ENCODE assay signal across 8 mouse cellular contexts in the genomic region with DNA sequence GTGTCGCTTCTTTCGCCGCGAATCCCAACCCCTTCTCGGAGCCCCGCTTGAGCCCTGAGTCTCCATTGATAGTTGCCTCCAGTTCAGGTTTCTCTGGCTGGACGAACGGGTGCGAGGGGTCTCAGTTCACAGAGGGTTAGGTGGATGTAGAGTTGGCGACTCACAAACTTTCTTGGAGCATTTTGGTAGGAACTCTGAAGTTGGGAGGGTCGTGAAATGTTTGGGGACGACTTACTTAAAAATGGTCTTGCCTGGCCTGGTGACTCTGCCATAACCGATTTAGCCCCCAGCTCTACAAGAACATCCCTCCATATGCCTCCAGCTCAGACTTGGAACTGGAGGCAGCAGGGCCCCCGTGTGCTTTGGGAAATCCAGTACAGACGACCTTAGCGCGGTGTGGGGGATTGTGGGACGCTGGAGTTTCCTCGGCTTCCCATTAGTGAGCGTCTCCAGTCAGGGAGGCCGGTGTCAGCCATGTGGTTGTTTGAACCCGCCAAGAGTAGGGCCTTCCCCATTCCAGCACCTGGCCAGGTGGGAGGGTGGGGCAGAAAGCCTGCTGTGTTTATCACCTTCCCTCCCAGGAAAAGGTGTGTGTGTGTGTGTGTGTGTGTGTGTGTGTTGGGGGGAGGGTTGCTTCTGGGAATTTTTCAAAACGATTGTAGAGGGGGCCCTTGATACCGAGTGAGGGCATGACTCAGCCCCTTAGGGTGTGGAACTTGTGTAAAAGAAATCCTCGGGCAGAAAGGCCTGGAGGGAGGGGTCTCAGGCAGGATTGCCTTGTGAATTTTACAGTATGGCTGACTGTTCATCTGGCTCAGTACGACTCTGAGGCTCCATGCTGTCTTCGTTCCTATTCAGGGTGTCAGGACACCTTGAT. TPM values are rescaled to one million over a fixed set of nuclear protein-coding genes. Genes with fewer than 3 reads are reported as not detected.
DNase-seq lines count a peak whose midpoint lies in the region; ATAC-seq and TF ChIP-seq lines count a peak whose summit lies in the region.

No protein-coding gene starts in this region.

- peak overlapping the region; percentile 79 for H3K9ac ChIP-seq in forebrain, postnatal 0 days
- H3K9ac ChIP-seq in intestine, embryonic 16.5 days (ENCODE audit: low read depth, low read length): peak overlapping the region; percentile 99

- no peak for TF ChIP-seq CTCF in spleen, adult 2 months (IDR thresholded peaks at IDR 0.05; ENCODE audit: extremely low read depth, insufficient read depth, insufficient read length, insufficient replicate concordance)
- TF ChIP-seq CTCF in brain, embryonic 14.5 days (IDR thresholded peaks at IDR 0.05; ENCODE audit: borderline replicate concordance, extremely low read depth, insufficient read depth, insufficient read length): no peak
- TF ChIP-seq CTCF in forebrain, postnatal 0 days (IDR thresholded peaks at IDR 0.05; ENCODE audit: low read depth): no peak

- ATAC-seq in forebrain, postnatal 0 days: no peak
- peak; percentile 50 for ATAC-seq in intestine, embryonic 16.5 days

- WGBS in spleen, adult 2 months: under 1% methylated on average over 27 of the region's 27 CpGs
- under 1% methylated on average over 26 of the region's 27 CpGs for WGBS in forebrain, postnatal 0 days
- under 1% methylated on average over 26 of the region's 27 CpGs for WGBS in intestine, embryonic 16.5 days

- TF ChIP-seq POLR2A in spleen, adult 2 months (IDR thresholded peaks at IDR 0.05; ENCODE audit: low read depth, low read length): no peak
- TF ChIP-seq POLR2A in brain, embryonic 14.5 days (IDR thresholded peaks at IDR 0.05; ENCODE audit: borderline replicate concordance, extremely low read depth, insufficient read depth, insufficient read length, poor library complexity, severe bottlenecking): no peak

- H3K4me3 ChIP-seq in spleen, adult 2 months (ENCODE audit: extremely low read depth, insufficient read depth, insufficient read length): peak overlapping the region; percentile 96
- H3K4me3 ChIP-seq in forebrain, postnatal 0 days (ENCODE audit: low read depth, low read length): peak overlapping the region; percentile 78
- peak overlapping the region; percentile 98 for H3K4me3 ChIP-seq in intestine, embryonic 16.5 days (ENCODE audit: low read length)

- no peaks in the 10 kb centered on the region for H3K36me3 ChIP-seq in spleen, adult 2 months (ENCODE audit: control insufficient read depth, insufficient read depth, low read length)
- H3K36me3 ChIP-seq in forebrain, postnatal 0 days (ENCODE audit: insufficient read depth): no peaks in the 10 kb centered on the region
- no peaks in the 10 kb centered on the region for H3K36me3 ChIP-seq in intestine, embryonic 16.5 days (ENCODE audit: control insufficient read depth, insufficient read depth, low read length)

- H3K4me2 ChIP-seq in forebrain, postnatal 0 days (ENCODE audit: low read depth): peak overlapping the region; percentile 90
- H3K4me2 ChIP-seq in intestine, embryonic 16.5 days (ENCODE audit: low read depth, low read length): peak overlapping the region; percentile 72

- peak in 1 of 2 experiments; percentile 24 for DNase-seq in spleen, adult 2 months (ENCODE audit: low read depth in 1 of 2, low spot score in 2 of 2)
- DNase-seq in spleen, adult 12 weeks (ENCODE audit: low spot score): no peak
- DNase-seq in brain, embryonic 14.5 days (ENCODE audit: low read depth): peak; percentile 57
- DNase-seq in forebrain, postnatal 0 days: peak; percentile 26
- peak; percentile 77 to 87 for DNase-seq in lung, adult 18-20 months
- DNase-seq in right cerebral cortex, postnatal 25 days: peak; percentile 29
- DNase-seq in frontal cortex, postnatal 14 days (ENCODE audit: low spot score in 2 of 2): no peak

- H3K9me3 ChIP-seq in forebrain, postnatal 0 days (ENCODE audit: low read length): no peaks in the 10 kb centered on the region
- no peaks in the 10 kb centered on the region for H3K9me3 ChIP-seq in intestine, embryonic 16.5 days (ENCODE audit: control insufficient read depth, low read length)

- H3K4me1 ChIP-seq in spleen, adult 2 months (ENCODE audit: control insufficient read depth, insufficient read depth, insufficient read length): peaks cover 16% of the 10 kb centered on the region; the same call in 1 of the 2 replicates
- peaks cover 14% of the 10 kb centered on the region for H3K4me1 ChIP-seq in forebrain, postnatal 0 days (ENCODE audit: insufficient read depth)
- H3K4me1 ChIP-seq in intestine, embryonic 16.5 days (ENCODE audit: control insufficient read depth, insufficient read depth, low read length): peaks cover 31% of the 10 kb centered on the region

- no peaks in the 10 kb centered on the region for H3K27me3 ChIP-seq in spleen, adult 2 months (ENCODE audit: control insufficient read depth, insufficient read depth, low read length)
- H3K27me3 ChIP-seq in forebrain, postnatal 0 days (ENCODE audit: insufficient read depth, low read length): no peaks in the 10 kb centered on the region
- H3K27me3 ChIP-seq in intestine, embryonic 16.5 days (replicated peaks; ENCODE audit: control insufficient read depth, insufficient read depth, low read length): no peaks in the 10 kb centered on the region

- H3K27ac ChIP-seq in spleen, adult 2 months (ENCODE audit: insufficient read depth, low read length): peak overlapping the region; percentile 88; the same call in 1 of the 2 replicates
- peak overlapping the region; percentile 77 for H3K27ac ChIP-seq in forebrain, postnatal 0 days (ENCODE audit: low read depth, low read length)
- H3K27ac ChIP-seq in intestine, embryonic 16.5 days (ENCODE audit: low read length): peak overlapping the region; percentile 95

RNA-seq across cellular contexts. Expression of a gene that starts 1.1 kb away (rescaled TPM):
- polyA plus RNA-seq in spleen, adult 2 months (2012; rRNA removed): 43.6 and 50.0 TPM in 2 replicates
- 164 and 172 TPM in 2 replicates for polyA plus RNA-seq in brain, embryonic 14.5 days (2012; rRNA removed)
- 116 and 121 TPM in 2 replicates for total RNA-seq in forebrain, postnatal 0 days (2014; rRNA removed)
- polyA plus RNA-seq in forebrain, postnatal 0 days (2015; fragmentation: Nextera tagmentation; extraction: Ambion mirVana): 147 and 160 TPM in 2 replicates
- polyA plus RNA-seq in intestine, embryonic 16.5 days (2015; fragmentation: Nextera tagmentation; extraction: Ambion mirVana): 75.5 and 76.0 TPM in 2 replicates

RNA-seq across cellular contexts. Expression of a gene that starts 12.1 kb away (rescaled TPM):
- polyA plus RNA-seq in spleen, adult 2 months (2012; rRNA removed): 24.3 and 34.6 TPM in 2 replicates
- 76.1 and 81.0 TPM in 2 replicates for polyA plus RNA-seq in brain, embryonic 14.5 days (2012; rRNA removed)
- 47.0 and 68.4 TPM in 2 replicates for total RNA-seq in forebrain, postnatal 0 days (2014; rRNA removed)
- polyA plus RNA-seq in forebrain, postnatal 0 days (2015; fragmentation: Nextera tagmentation; extraction: Ambion mirVana): 43.4 and 45.7 TPM in 2 replicates
- 78.7 and 80.6 TPM in 2 replicates for polyA plus RNA-seq in intestine, embryonic 16.5 days (2015; fragmentation: Nextera tagmentation; extraction: Ambion mirVana)

RNA-seq across cellular contexts. Expression of a gene that starts 21.8 kb away (rescaled TPM):
- 23.3 and 23.4 TPM in 2 replicates for polyA plus RNA-seq in spleen, adult 2 months (2012; rRNA removed)
- 51.3 and 63.9 TPM in 2 replicates for polyA plus RNA-seq in brain, embryonic 14.5 days (2012; rRNA removed)
- total RNA-seq in forebrain, postnatal 0 days (2014; rRNA removed): 74.2 and 77.1 TPM in 2 replicates
- 20.6 and 23.0 TPM in 2 replicates for polyA plus RNA-seq in forebrain, postnatal 0 days (2015; fragmentation: Nextera tagmentation; extraction: Ambion mirVana)
- polyA plus RNA-seq in intestine, embryonic 16.5 days (2015; fragmentation: Nextera tagmentation; extraction: Ambion mirVana): 9.8 and 10.7 TPM in 2 replicates

RNA-seq across cellular contexts. Expression of a gene that starts 22.9 kb away (rescaled TPM):
- polyA plus RNA-seq in spleen, adult 2 months (2012; rRNA removed): 14.3 and 17.4 TPM in 2 replicates
- polyA plus RNA-seq in brain, embryonic 14.5 days (2012; rRNA removed): 29.2 and 29.4 TPM in 2 replicates
- 29.1 and 31.9 TPM in 2 replicates for total RNA-seq in forebrain, postnatal 0 days (2014; rRNA removed)
- polyA plus RNA-seq in forebrain, postnatal 0 days (2015; fragmentation: Nextera tagmentation; extraction: Ambion mirVana): 16.1 and 19.3 TPM in 2 replicates
- polyA plus RNA-seq in intestine, embryonic 16.5 days (2015; fragmentation: Nextera tagmentation; extraction: Ambion mirVana): 37.2 and 39.8 TPM in 2 replicates

RNA-seq across cellular contexts. Expression of a gene that starts 23.3 kb away (rescaled TPM):
- polyA plus RNA-seq in spleen, adult 2 months (2012; rRNA removed): 35.6 and 36.7 TPM in 2 replicates
- polyA plus RNA-seq in brain, embryonic 14.5 days (2012; rRNA removed): 41.0 and 55.9 TPM in 2 replicates
- 19.3 and 31.8 TPM in 2 replicates for total RNA-seq in forebrain, postnatal 0 days (2014; rRNA removed)
- 10.9 and 15.6 TPM in 2 replicates for polyA plus RNA-seq in forebrain, postnatal 0 days (2015; fragmentation: Nextera tagmentation; extraction: Ambion mirVana)
- 14.2 and 14.3 TPM in 2 replicates for polyA plus RNA-seq in intestine, embryonic 16.5 days (2015; fragmentation: Nextera tagmentation; extraction: Ambion mirVana)

Comparison
In these comparisons a context has a peak if more than half of its experiments do, and no peak if none do; other contexts are left out.
1. DNase-seq: peak in brain, embryonic 14.5 days (single experiment), forebrain, postnatal 0 days (single experiment), lung, adult 18-20 months (2 of 2) and right cerebral cortex, postnatal 25 days (single experiment); none in spleen, adult 12 weeks (single experiment) and frontal cortex, postnatal 14 days (0 of 2).
2. Peak in every context shown above with its lines, with median percentiles within 50 percentile points of each other: H3K27ac ChIP-seq and H3K4me3 ChIP-seq.